In genomic region chr5:107726281-107727006, GRCm38 (mm10) we compare ENCODE assay signal across 8 mouse cellular contexts. TPM values are rescaled to one million over a fixed set of nuclear protein-coding genes. Genes with fewer than 3 reads are reported as not detected.
DNase-seq lines count a peak whose midpoint lies in the region; ATAC-seq and TF ChIP-seq lines count a peak whose summit lies in the region.

No protein-coding gene starts in this region.

- intact Hi-C loops in heart, adult 2 months (cut with DNase I): loop anchor here (10.0 kb wide), 1 partner anchor 1262 kb away; no protein-coding TSS in a partner anchor

- H3K36me3 ChIP-seq in heart, adult 2 months (ENCODE audit: control insufficient read depth, insufficient read depth, low read length): no peaks in the 10 kb centered on the region
- no peaks in the 10 kb centered on the region for H3K36me3 ChIP-seq in forebrain, embryonic 15.5 days
- H3K36me3 ChIP-seq in kidney, embryonic 16.5 days (ENCODE audit: insufficient read depth, low read length): no peaks in the 10 kb centered on the region
- no peaks in the 10 kb centered on the region for H3K36me3 ChIP-seq in midbrain, postnatal 0 days (ENCODE audit: insufficient read depth, low read length)

- peaks cover 5% of the 10 kb centered on the region for H3K4me1 ChIP-seq in heart, adult 2 months (ENCODE audit: control insufficient read depth, insufficient read depth, low read length)
- peaks cover 45% of the 10 kb centered on the region for H3K4me1 ChIP-seq in forebrain, embryonic 15.5 days
- H3K4me1 ChIP-seq in kidney, embryonic 16.5 days (ENCODE audit: insufficient read depth, low read length): peaks cover 44% of the 10 kb centered on the region
- peaks cover 14% of the 10 kb centered on the region for H3K4me1 ChIP-seq in midbrain, postnatal 0 days (ENCODE audit: insufficient read depth, low read length)

- no peak overlapping the region for H3K27ac ChIP-seq in heart, adult 2 months
- H3K27ac ChIP-seq in forebrain, embryonic 15.5 days (replicated peaks): no peak overlapping the region
- no peak overlapping the region for H3K27ac ChIP-seq in kidney, embryonic 16.5 days (ENCODE audit: low read length)
- no peak overlapping the region for H3K27ac ChIP-seq in midbrain, postnatal 0 days (ENCODE audit: low read depth, low read length)

- H3K9me3 ChIP-seq in forebrain, embryonic 15.5 days: no peaks in the 10 kb centered on the region
- no peaks in the 10 kb centered on the region for H3K9me3 ChIP-seq in kidney, embryonic 16.5 days (ENCODE audit: low read length)
- H3K9me3 ChIP-seq in midbrain, postnatal 0 days (ENCODE audit: low read length): no peaks in the 10 kb centered on the region

- no peak overlapping the region for H3K9ac ChIP-seq in heart, adult 2 months (ENCODE audit: low read depth, low read length)
- no peak overlapping the region for H3K9ac ChIP-seq in forebrain, embryonic 15.5 days (replicated peaks)
- 0 out of 2 replicates have a peak overlapping the region, but pooled peaks have one; percentile 22 for H3K9ac ChIP-seq in kidney, embryonic 16.5 days (replicated peaks; ENCODE audit: low read length)
- H3K9ac ChIP-seq in midbrain, postnatal 0 days (replicated peaks; ENCODE audit: low read length, poor library complexity, severe bottlenecking): no peak overlapping the region

- TF ChIP-seq POLR2A in heart, adult 2 months (IDR thresholded peaks at IDR 0.05; ENCODE audit: insufficient read depth, low read depth, low read length): no peak

- peak; percentile 18 to 33 for DNase-seq in heart, adult 2 months
- DNase-seq in heart, adult 8-10 months (ENCODE audit: low spot score): no peak
- peak; percentile 43 for DNase-seq in MN1 (ENCODE audit: low spot score)
- no peak for DNase-seq in midbrain, postnatal 0 days (ENCODE audit: low spot score)
- no peak for DNase-seq in urinary bladder, adult 2 months (ENCODE audit: low spot score)
- DNase-seq in c-Kit-positive CD71-positive TER-119-positive erythroid progenitor cells, embryonic 14.5 days (ENCODE audit: low spot score): no peak

- H3K4me3 ChIP-seq in heart, adult 2 months: peak overlapping the region; percentile 33; the same call in 1 of the 2 replicates
- H3K4me3 ChIP-seq in forebrain, embryonic 15.5 days: peak overlapping the region; percentile 21
- H3K4me3 ChIP-seq in kidney, embryonic 16.5 days (ENCODE audit: low read length): peak overlapping the region; percentile 38
- peak overlapping the region; percentile 17; the same call in 1 of the 2 replicates for H3K4me3 ChIP-seq in midbrain, postnatal 0 days (ENCODE audit: low read depth, low read length)

- no peaks in the 10 kb centered on the region for H3K79me2 ChIP-seq in heart, adult 2 months (replicated peaks; ENCODE audit: control insufficient read depth, insufficient read depth, low read length)

- peak overlapping the region; percentile 29 for H3K4me2 ChIP-seq in forebrain, embryonic 15.5 days (replicated peaks)
- peak overlapping the region; percentile 47 for H3K4me2 ChIP-seq in kidney, embryonic 16.5 days (replicated peaks; ENCODE audit: low read depth, low read length)
- H3K4me2 ChIP-seq in midbrain, postnatal 0 days (ENCODE audit: low read depth, low read length, poor library complexity, severe bottlenecking): peak overlapping the region; percentile 29

- ATAC-seq in forebrain, embryonic 15.5 days (replicated peaks): no peak
- ATAC-seq in kidney, embryonic 16.5 days (ENCODE audit: low FRiP score, low TSS enrichment): no peak
- no peak for ATAC-seq in midbrain, postnatal 0 days (ENCODE audit: low FRiP score)

- no peak for TF ChIP-seq CTCF in heart, adult 2 months (IDR thresholded peaks at IDR 0.05)
- no peak for TF ChIP-seq CTCF in midbrain, postnatal 0 days (IDR thresholded peaks at IDR 0.05)

- no peak for TF ChIP-seq EP300 in heart, adult 2 months (IDR thresholded peaks at IDR 0.05; ENCODE audit: insufficient read depth, low read depth, low read length)

- 1% methylated on average over 57 of the region's 57 CpGs for WGBS in heart, adult 2 months
- under 1% methylated on average over 57 of the region's 57 CpGs for WGBS in forebrain, embryonic 15.5 days
- WGBS in kidney, embryonic 16.5 days: under 1% methylated on average over 57 of the region's 57 CpGs
- under 1% methylated on average over 57 of the region's 57 CpGs for WGBS in midbrain, postnatal 0 days

- peaks cover 46% of the 10 kb centered on the region for H3K27me3 ChIP-seq in heart, adult 2 months (ENCODE audit: control insufficient read depth, insufficient read depth, low read length)
- H3K27me3 ChIP-seq in forebrain, embryonic 15.5 days: peaks cover 79% of the 10 kb centered on the region
- peaks cover 92% of the 10 kb centered on the region for H3K27me3 ChIP-seq in kidney, embryonic 16.5 days (ENCODE audit: insufficient read depth, low read length)
- H3K27me3 ChIP-seq in midbrain, postnatal 0 days (ENCODE audit: insufficient read depth, low read length): peaks cover 60% of the 10 kb centered on the region

RNA-seq across cellular contexts. Expression of gene Gfi1, which starts 0.6 kb away (rescaled TPM):
- total RNA-seq in heart, adult 2 months (2021): not detected
- polyA plus RNA-seq in heart, adult 2 months (2012; rRNA removed): 0.09 and 0.16 TPM in 2 replicates
- not detected for total RNA-seq in heart, adult 8-10 months (2022)
- not detected in 2 replicates for polyA plus RNA-seq in forebrain, embryonic 15.5 days (2015; fragmentation: Nextera tagmentation; extraction: Ambion mirVana)
- polyA plus RNA-seq in kidney, embryonic 16.5 days (2015; fragmentation: Nextera tagmentation; extraction: Ambion mirVana): not detected in 2 replicates
- total RNA-seq in midbrain, postnatal 0 days (2014; rRNA removed): 0.05 TPM in 1 of 2 replicates, not detected in the other
- not detected in 2 replicates for polyA plus RNA-seq in midbrain, postnatal 0 days (2015; fragmentation: Nextera tagmentation; extraction: Ambion mirVana)
- 0.46 and 0.52 TPM in 2 replicates for polyA plus RNA-seq in urinary bladder, adult 2 months (2012; rRNA removed)

Comparison
In these comparisons a context has a peak if more than half of its experiments do, and no peak if none do; other contexts are left out.
1. DNase-seq: peak in heart, adult 2 months (2 of 2) and MN1 (single experiment); none in heart, adult 8-10 months (single experiment), midbrain, postnatal 0 days (single experiment), urinary bladder, adult 2 months (single experiment) and c-Kit-positive CD71-positive TER-119-positive erythroid progenitor cells, embryonic 14.5 days (single experiment).
2. Peak in every context shown above with its lines, with median percentiles within 50 percentile points of each other: H3K4me3 ChIP-seq and H3K4me2 ChIP-seq.